Mouse (Mus musculus) lung, embryonic 14.5 days (tissue): ENCODE measurements around the gene Ppp1r3g. TPM values are rescaled to one million over a fixed set of nuclear protein-coding genes. Genes with fewer than 3 reads are reported as not detected.

ENCODE experiments used
- ATAC-seq: fragments of 200-750 bp; cut with Nextera tagmentation; 2 replicates; pipeline ENCODE4 v1.8.0; 2017; ENCODE audit warnings: mild to moderate bottlenecking, moderate TSS enrichment, moderate library complexity; ENCODE audit not compliant: insufficient read depth
- DNase-seq: peaks from one replicate; pipeline ENCODE4 v3.0.0-alpha.2; 2015
- H3K27ac ChIP-seq: fragments of 300-500 bp; sonication (generic); 2 replicates; pipeline ENCODE4 v1.5.1; 2014; ENCODE audit warnings: low read depth, mild to moderate bottlenecking, moderate library complexity
- H3K27me3 ChIP-seq: fragments of 300-500 bp; sonication (generic); 2 replicates; pipeline ENCODE4 v1.6.1; 2014; ENCODE audit warnings: low read length, control low read depth; ENCODE audit not compliant: insufficient read depth
- H3K36me3 ChIP-seq: fragments of 300-500 bp; sonication (generic); 2 replicates; pipeline ENCODE4 v1.6.1; 2014; ENCODE audit warnings: control low read depth; ENCODE audit not compliant: insufficient read depth
- H3K4me1 ChIP-seq: fragments of 300-500 bp; sonication (generic); 2 replicates; pipeline ENCODE4 v1.6.1; 2014; ENCODE audit warnings: antibody characterized with exemption, control low read depth; ENCODE audit not compliant: insufficient read depth
- H3K4me2 ChIP-seq: fragments of 300-500 bp; sonication (generic); 2 replicates; pipeline ENCODE4 v1.6.1; 2014; ENCODE audit warnings: mild to moderate bottlenecking
- H3K4me3 ChIP-seq: fragments of 300-500 bp; sonication (generic); 2 replicates; pipeline ENCODE4 v1.5.1; 2014; ENCODE audit warnings: low read depth, low read length
- H3K9ac ChIP-seq: fragments of 300-500 bp; sonication (generic); 2 replicates; pipeline ENCODE4 v1.6.1; 2014
- H3K9me3 ChIP-seq: fragments of 300-500 bp; sonication (generic); 2 replicates; pipeline ENCODE4 v1.6.1; 2016; ENCODE audit warnings: low read depth, low read length, control low read depth
- CTCF ChIP-seq: IDR thresholded peaks from 2 replicates; pipeline ENCODE4 v1.5.1; 2016; ENCODE audit warnings: antibody characterized with exemption, low read depth
- WGBS: fragments of 180-500 bp; shearing (Covaris S2); extraction: QIAGEN DNeasy Blood & Tissue Kit; methylation state at CpG from one replicate; pipeline ENCODE4 v1.1.7; 2014; 5-methylcytosine and 5-hydroxymethylcytosine counted together
- polyA plus RNA-seq: library from polyadenylated mRNA; unstranded; fragments of >200 nt; fragmentation: Nextera tagmentation; extraction: Ambion mirVana; gene quantifications from 2 replicates; pipeline ENCODE4 v1.2.1, GENCODE M21; 2014

Ppp1r3g gene
- polyA plus RNA-seq, 1 experiment from 2014 or later: 0.86 TPM

GRCm38 (mm10) chr13:35995231-35995630 is 36.6 kb downstream of the Ppp1r3g start:
- no peak for TF ChIP-seq CTCF
- H3K36me3 ChIP-seq: no peaks in the 10 kb centered on the region
- H3K4me3 ChIP-seq: no peak overlapping the region
- H3K27me3 ChIP-seq: no peaks in the 10 kb centered on the region
- H3K9me3 ChIP-seq: no peaks in the 10 kb centered on the region
- no peak for DNase-seq
- no peak for ATAC-seq
- H3K9ac ChIP-seq: no peak overlapping the region
- H3K4me1 ChIP-seq: no peaks in the 10 kb centered on the region
- H3K4me2 ChIP-seq: no peak overlapping the region
- WGBS: 89% methylated on average over 3 of the region's 3 CpGs
- H3K27ac ChIP-seq: peak overlapping the region; percentile 75; the same call in 1 of the 2 replicates

GRCm38 (mm10) chr13:35995696-35996426 is 37.2 kb downstream of the Ppp1r3g start:
- H3K27ac ChIP-seq: no peak overlapping the region
- no peaks in the 10 kb centered on the region for H3K27me3 ChIP-seq
- no peaks in the 10 kb centered on the region for H3K9me3 ChIP-seq
- H3K4me2 ChIP-seq: no peak overlapping the region
- 74% methylated on average over 2 of the region's 2 CpGs for WGBS
- no peak overlapping the region for H3K4me3 ChIP-seq
- DNase-seq (no peak), ATAC-seq (no peak)
- H3K9ac ChIP-seq: no peak overlapping the region
- no peak for TF ChIP-seq CTCF
- H3K36me3 ChIP-seq: no peaks in the 10 kb centered on the region
- H3K4me1 ChIP-seq: no peaks in the 10 kb centered on the region

DNA sequence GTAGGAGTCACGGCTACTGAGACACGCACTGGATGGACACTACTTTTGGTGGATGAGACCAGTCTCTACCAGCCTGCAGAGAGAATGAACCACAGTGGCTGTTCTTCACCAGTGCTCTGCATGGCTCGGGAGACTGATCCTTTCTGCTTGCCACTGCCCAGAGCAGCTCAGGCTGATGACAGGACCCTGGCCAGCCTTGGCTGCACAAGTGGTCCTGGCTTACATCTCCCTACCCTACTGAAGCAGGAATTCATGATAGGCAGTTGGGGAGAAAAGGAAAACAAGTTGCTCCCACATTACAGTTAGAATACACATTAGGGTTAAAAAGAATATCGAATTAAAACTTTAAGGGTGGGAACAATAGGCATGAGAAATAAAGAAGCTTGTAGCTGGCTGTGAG is 39.0 kb downstream of the Ppp1r3g start:
- H3K27me3 ChIP-seq: no peaks in the 10 kb centered on the region
- no peak for TF ChIP-seq CTCF
- no peaks in the 10 kb centered on the region for H3K4me1 ChIP-seq
- WGBS: 87% methylated on average over 4 of the region's 4 CpGs
- H3K9me3 ChIP-seq: no peaks in the 10 kb centered on the region
- no peak for ATAC-seq
- no peak overlapping the region for H3K4me3 ChIP-seq
- H3K36me3 ChIP-seq: no peaks in the 10 kb centered on the region
- DNase-seq: no peak
- no peak overlapping the region for H3K27ac ChIP-seq
- H3K4me2 ChIP-seq: no peak overlapping the region
- H3K9ac ChIP-seq: no peak overlapping the region

GRCm38 (mm10) chr13:36000798-36001197 is 42.2 kb downstream of the Ppp1r3g start:
- H3K9me3 ChIP-seq: no peaks in the 10 kb centered on the region
- H3K27ac ChIP-seq: no peak overlapping the region
- no peak for DNase-seq
- TF ChIP-seq CTCF: no peak
- WGBS: 61% methylated on average over 1 of the region's 1 CpGs
- H3K36me3 ChIP-seq: no peaks in the 10 kb centered on the region
- H3K4me1 ChIP-seq: no peaks in the 10 kb centered on the region
- H3K27me3 ChIP-seq: no peaks in the 10 kb centered on the region
- no peak overlapping the region for H3K9ac ChIP-seq
- no peak overlapping the region for H3K4me3 ChIP-seq
- H3K4me2 ChIP-seq: no peak overlapping the region
- ATAC-seq: no peak

DNA sequence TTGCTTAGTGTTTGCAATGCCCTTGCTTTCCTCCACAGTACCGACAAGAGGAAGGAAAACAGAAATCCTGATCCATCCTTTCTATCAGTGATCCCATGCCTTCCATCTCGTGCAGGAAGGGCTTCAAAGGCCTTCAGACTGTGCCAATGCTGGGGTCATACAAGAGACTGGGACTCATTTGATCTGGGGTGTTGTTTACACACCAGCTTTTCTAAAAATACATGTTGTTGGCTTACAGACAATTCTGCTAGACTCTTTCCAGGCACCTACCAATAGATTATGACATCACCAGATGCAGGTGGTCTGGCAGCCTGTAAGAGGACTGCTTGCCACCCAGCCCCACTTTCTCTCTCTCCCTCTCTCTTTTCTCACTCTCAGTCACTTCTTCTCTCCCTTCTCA is 51.3 kb downstream of the Ppp1r3g start:
- H3K9ac ChIP-seq: no peak overlapping the region
- TF ChIP-seq CTCF: no peak
- no peak overlapping the region for H3K4me3 ChIP-seq
- H3K36me3 ChIP-seq: no peaks in the 10 kb centered on the region
- DNase-seq: no peak
- 52% methylated on average over 2 of the region's 2 CpGs for WGBS
- ATAC-seq: no peak
- H3K27ac ChIP-seq: no peak overlapping the region
- H3K4me2 ChIP-seq: no peak overlapping the region
- no peaks in the 10 kb centered on the region for H3K27me3 ChIP-seq
- no peaks in the 10 kb centered on the region for H3K9me3 ChIP-seq
- H3K4me1 ChIP-seq: no peaks in the 10 kb centered on the region

GRCm38 (mm10) chr13:36015636-36016035 is 57.0 kb downstream of the Ppp1r3g start:
- H3K27me3 ChIP-seq: no peaks in the 10 kb centered on the region

GRCm38 (mm10) chr13:36018017-36018416 is 59.4 kb downstream of the Ppp1r3g start:
- H3K4me2 ChIP-seq: no peak overlapping the region
- H3K27me3 ChIP-seq: no peaks in the 10 kb centered on the region
- DNase-seq (no peak), ATAC-seq (no peak)
- H3K4me1 ChIP-seq: no peaks in the 10 kb centered on the region
- H3K27ac ChIP-seq: no peak overlapping the region
- H3K36me3 ChIP-seq: no peaks in the 10 kb centered on the region
- no peak overlapping the region for H3K4me3 ChIP-seq
- no peak overlapping the region for H3K9ac ChIP-seq
- no peak for TF ChIP-seq CTCF
- 84% methylated on average over 2 of the region's 2 CpGs for WGBS
- H3K9me3 ChIP-seq: no peaks in the 10 kb centered on the region

More at GRCm38 (mm10) chr13:36015636-36016035, 57.0 kb downstream of the Ppp1r3g start:
- H3K9ac ChIP-seq: no peak overlapping the region
- no peaks in the 10 kb centered on the region for H3K36me3 ChIP-seq
- DNase-seq (no peak), ATAC-seq (no peak)
- H3K9me3 ChIP-seq: no peaks in the 10 kb centered on the region
- no peak overlapping the region for H3K4me3 ChIP-seq
- whole genome bisulfite sequencing: 60% methylated on average over 3 of the region's 3 CpGs
- no peak overlapping the region for H3K4me2 ChIP-seq
- H3K4me1 ChIP-seq: no peaks in the 10 kb centered on the region
- TF ChIP-seq CTCF: no peak
- H3K27ac ChIP-seq: no peak overlapping the region
